Mouse (Mus musculus) CH12.LX (cell line): ENCODE measurements at regions not wholly inside any gene's neighbourhood (a gene's known extent, or its start where the extent isn't known, plus 50 kb on each side); places are given as distances from the start of the nearest gene placed in this dataset.

Experiments used
- DNase-seq: peaks from one replicate; pipeline ENCODE4 v3.0.0-alpha.2; 2013; ENCODE audit errors: extremely low read depth
- H3K27ac ChIP-seq: 2 replicates; pipeline ENCODE4 v1.5.1; 2012; ENCODE audit warnings: low read depth, mild to moderate bottlenecking, control low read depth, moderate library complexity; ENCODE audit not compliant: insufficient read depth
- H3K27me3 ChIP-seq: replicated peaks from 2 replicates; pipeline ENCODE3; 2012; ENCODE audit warnings: inconsistent platforms
- H3K36me3 ChIP-seq, 2 experiments: replicated peaks in 1 of 2; 2 replicates each; pipeline versions ENCODE3 to v1.6.1; 2012; ENCODE audit warnings: inconsistent platforms in 1 of 2, low read length in 1 of 2, mild to moderate bottlenecking in 1 of 2, mixed read lengths in 1 of 2, moderate library complexity in 1 of 2; ENCODE audit not compliant: control insufficient read depth in 1 of 2, insufficient read depth in 1 of 2
- H3K4me1 ChIP-seq, 2 experiments: 2 replicates each; pipeline ENCODE4 v1.6.1; 2012; ENCODE audit warnings: inconsistent platforms in 1 of 2, moderate library complexity in 1 of 2; ENCODE audit not compliant: insufficient read depth in 2 of 2, control insufficient read depth in 1 of 2
- H3K4me2 ChIP-seq: 2 replicates; pipeline ENCODE4 v1.6.1; 2012; ENCODE audit warnings: low read depth, mild to moderate bottlenecking, control low read depth; ENCODE audit not compliant: poor library complexity, insufficient read depth, severe bottlenecking
- H3K4me3 ChIP-seq, 3 experiments: fragments of 150-350 bp in 1 of 3; sonication (generic) in 1 of 3; replicated peaks in 1 of 3; 2 replicates each; pipeline versions ENCODE3 to v1.5.1; 2011 to 2012; ENCODE audit warnings: low read depth in 2 of 3, low read length in 2 of 3, mild to moderate bottlenecking in 2 of 3, moderate library complexity in 2 of 3, control low read depth in 1 of 3, improper control_type of control experiment in 1 of 3, inconsistent platforms in 1 of 3, mixed read lengths in 1 of 3; ENCODE audit not compliant: poor library complexity in 1 of 3
- H3K79me2 ChIP-seq: replicated peaks from 2 replicates; pipeline ENCODE4 v1.6.1; 2012; ENCODE audit warnings: mild to moderate bottlenecking, moderate library complexity; ENCODE audit not compliant: control insufficient read depth, poor library complexity, insufficient read depth, severe bottlenecking; ENCODE audit errors: extremely low read depth
- H3K9ac ChIP-seq: 2 replicates; pipeline ENCODE4 v1.6.1; 2012; ENCODE audit warnings: low read depth, mild to moderate bottlenecking, control low read depth, moderate library complexity; ENCODE audit not compliant: insufficient read depth
- H3K9me3 ChIP-seq: replicated peaks from 2 replicates; pipeline ENCODE3; 2012; ENCODE audit warnings: low read length, inconsistent platforms, mixed read lengths
- BHLHE40 ChIP-seq: IDR thresholded peaks from 2 replicates; pipeline ENCODE4 v1.6.1; 2011; ENCODE audit warnings: mild to moderate bottlenecking, low read depth, low read length, improper control_type of control experiment
- CHD1 ChIP-seq: IDR thresholded peaks from 2 replicates; pipeline ENCODE4 v1.6.1; 2012; ENCODE audit warnings: low read depth, low read length, improper control_type of control experiment, inconsistent platforms
- CHD2 ChIP-seq: IDR thresholded peaks from 2 replicates; pipeline ENCODE4 v1.6.1; 2011; ENCODE audit warnings: low read length, improper control_type of control experiment
- CTCF ChIP-seq, 2 experiments: IDR thresholded peaks in 1 of 2; conservative IDR thresholded peaks in 1 of 2; 2 replicates each; pipeline ENCODE4 v1.5.1; 2011 to 2012; ENCODE audit warnings: low read depth in 2 of 2, low read length in 2 of 2, improper control_type of control experiment in 1 of 2, inconsistent platforms in 1 of 2, mild to moderate bottlenecking in 1 of 2, moderate library complexity in 1 of 2
- E2F4 ChIP-seq: IDR thresholded peaks from 2 replicates; pipeline ENCODE4 v1.6.1; 2011; ENCODE audit warnings: low read depth, low read length, improper control_type of control experiment; ENCODE audit not compliant: insufficient replicate concordance
- EP300 ChIP-seq: IDR thresholded peaks from 2 replicates; pipeline ENCODE4 v1.6.1; 2011; ENCODE audit warnings: low read length, improper control_type of control experiment
- ETS1 ChIP-seq: conservative IDR thresholded peaks from 2 replicates; pipeline ENCODE4 v1.6.1; 2012; ENCODE audit warnings: low read depth, mild to moderate bottlenecking, inconsistent platforms, low read length, improper control_type of control experiment, moderate library complexity
- JUND ChIP-seq: conservative IDR thresholded peaks from 2 replicates; pipeline ENCODE4 v1.6.1; 2011; ENCODE audit warnings: low read depth, low read length, improper control_type of control experiment
- KAT2A ChIP-seq: IDR thresholded peaks from 2 replicates; pipeline ENCODE4 v1.6.1; 2012; ENCODE audit warnings: low read length, improper control_type of control experiment, inconsistent platforms; ENCODE audit not compliant: insufficient replicate concordance
- MAZ ChIP-seq: IDR thresholded peaks from 2 replicates; pipeline ENCODE4 v1.6.1; 2012; ENCODE audit warnings: low read depth, mild to moderate bottlenecking, inconsistent platforms, low read length, improper control_type of control experiment, moderate library complexity
- MXI1 ChIP-seq: IDR thresholded peaks from 2 replicates; pipeline ENCODE4 v1.6.1; 2011; ENCODE audit warnings: mild to moderate bottlenecking, low read depth, low read length, improper control_type of control experiment
- MYC ChIP-seq: IDR thresholded peaks from 2 replicates; pipeline ENCODE4 v1.6.1; 2011; ENCODE audit warnings: low read depth, mild to moderate bottlenecking, improper control_type of control experiment, low read length
- POLR2A ChIP-seq: IDR thresholded peaks from 2 replicates; pipeline ENCODE4 v1.6.1; 2011; ENCODE audit warnings: low read depth, mild to moderate bottlenecking, improper control_type of control experiment, low read length
- POLR2AphosphoS2 ChIP-seq: IDR thresholded peaks from 2 replicates; pipeline ENCODE4 v1.6.1; 2011; ENCODE audit warnings: low read depth, low read length, improper control_type of control experiment
- RAD21 ChIP-seq: IDR thresholded peaks from 2 replicates; pipeline ENCODE4 v1.6.1; 2011; ENCODE audit warnings: low read depth, mild to moderate bottlenecking, low read length, improper control_type of control experiment, moderate library complexity
- TBP ChIP-seq: conservative IDR thresholded peaks from 2 replicates; pipeline ENCODE4 v1.6.1; 2011; ENCODE audit warnings: low read depth, low read length, improper control_type of control experiment
- TCF12 ChIP-seq: IDR thresholded peaks from 2 replicates; pipeline ENCODE4 v1.6.1; 2014; ENCODE audit warnings: low read depth, mild to moderate bottlenecking, inconsistent platforms, low read length, improper control_type of control experiment
- USF1 ChIP-seq: IDR thresholded peaks from 2 replicates; pipeline ENCODE4 v1.6.1; 2014; ENCODE audit warnings: low read depth, mild to moderate bottlenecking, inconsistent platforms, low read length, improper control_type of control experiment
- USF2 ChIP-seq: conservative IDR thresholded peaks from 2 replicates; pipeline ENCODE4 v1.6.1; 2011; ENCODE audit warnings: low read depth, low read length, improper control_type of control experiment
- ZC3H11A ChIP-seq: IDR thresholded peaks from 2 replicates; pipeline ENCODE4 v1.6.1; 2012; ENCODE audit warnings: low read depth, mild to moderate bottlenecking, inconsistent platforms, low read length, improper control_type of control experiment
- ZMIZ1 ChIP-seq: IDR thresholded peaks from 2 replicates; pipeline ENCODE4 v1.6.1; 2012; ENCODE audit warnings: low read depth, mild to moderate bottlenecking, inconsistent platforms, low read length, improper control_type of control experiment
- ZNF384 ChIP-seq: IDR thresholded peaks from 2 replicates; pipeline ENCODE4 v1.6.1; 2012; ENCODE audit warnings: low read depth, low read length, improper control_type of control experiment, inconsistent platforms
- dilution Hi-C: fragments of 300-500 bp; cut with MboI; formaldehyde crosslinking; loops from 2 replicates; pipeline ENCODE4 v1.14.3; 2020; ENCODE audit warnings: low sequenced_read_pairs; ENCODE audit not compliant: extremely low pct_unique_long_range_greater_than_20kb, extremely low pct_ligation_motif_present
- in situ Hi-C: fragments of 300-500 bp; cut with MboI; formaldehyde crosslinking; loops from 3 replicates; pipeline ENCODE4 v1.14.3; 2019; ENCODE audit warnings: low sequenced_read_pairs, low pct_ligation_motif_present, low pct_unique_long_range_greater_than_20kb, mixed read lengths

- Histone ChIP-seq H3K36me3 (no peaks in the 10 kb centered on the region), H3K9me3 (no peaks in the 10 kb centered on the region), H3K79me2 (no peaks in the 10 kb centered on the region), H3K27me3 (no peaks in the 10 kb centered on the region), H3K4me2 (no peak overlapping the region), H3K4me3 (no peak overlapping the region), H3K9ac (no peak overlapping the region), H3K4me1 (no peaks in the 10 kb centered on the region), H3K27ac (no peak overlapping the region)
- dilution Hi-C loops (no loop called here), in situ Hi-C loops (no loop called here)
- TF ChIP-seq CHD2 (no peak), CTCF (conservative IDR thresholded peaks at IDR 0.05 in 1 of 2, IDR thresholded peaks at IDR 0.05 in 1 of 2; ENCODE audit: low read depth in 2 of 2, low read length in 2 of 2) (no peak), POLR2A (no peak), ZMIZ1 (no peak), TCF12 (no peak)
- no peak for DNase-seq
Measured at GRCm38 (mm10) chr3:58320812-58321211, 93.7 kb upstream of the Tsc22d2 start.

DNA sequence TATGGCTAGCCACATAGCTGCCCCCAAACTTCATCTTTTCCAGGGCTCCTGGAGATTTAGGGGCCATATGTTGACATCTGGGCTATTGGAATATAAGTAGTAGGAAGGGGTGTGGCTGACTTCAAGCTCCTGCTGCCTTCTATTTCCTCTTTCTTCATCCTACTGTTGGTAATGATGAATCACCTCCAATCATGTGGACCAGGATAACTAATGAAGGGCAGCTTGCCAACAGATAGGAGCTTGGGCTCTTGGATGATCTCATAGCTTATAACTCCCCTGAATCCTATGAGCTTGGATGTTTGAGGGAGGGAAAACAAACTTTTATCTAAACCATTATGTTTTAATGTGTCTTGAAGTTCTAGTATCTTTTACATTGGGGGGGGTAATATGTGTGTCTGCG is 92.2 kb upstream of the Tsc22d2 start:
- DNase-seq = no peak
- Histone ChIP-seq H3K4me1 (no peaks in the 10 kb centered on the region), H3K4me2 (no peak overlapping the region)

GRCm38 (mm10) chr3:58327721-58328120 is 86.8 kb upstream of the Tsc22d2 start:
- no peak for DNase-seq
- in situ Hi-C loops = no loop called here
- Histone ChIP-seq H3K79me2 (no peaks in the 10 kb centered on the region), H3K4me3 (no peak overlapping the region), H3K9ac (no peak overlapping the region), H3K27me3 (no peaks in the 10 kb centered on the region), H3K27ac (no peak overlapping the region), H3K4me1 (peaks cover 0 to 3% of the 10 kb centered on the region in 2 experiments; a peak in 1 of 4 replicates), H3K9me3 (no peaks in the 10 kb centered on the region), H3K36me3 (no peaks in the 10 kb centered on the region), H3K4me2 (no peak overlapping the region)
- TF ChIP-seq POLR2A = no peak
- TF ChIP-seq MYC = no peak
- TF ChIP-seq MAZ = no peak
- dilution Hi-C loops = no loop called here

More for the DNA sequence above, 92.2 kb upstream of the Tsc22d2 start:
- in situ Hi-C loops (no loop called here), dilution Hi-C loops (no loop called here)
- H3K36me3 ChIP-seq = no peaks in the 10 kb centered on the region
- H3K9ac ChIP-seq = no peak overlapping the region
- H3K27me3 ChIP-seq = no peaks in the 10 kb centered on the region
- no peak overlapping the region for H3K27ac ChIP-seq
- no peak for TF ChIP-seq E2F4
- no peak for TF ChIP-seq ZC3H11A
- TF ChIP-seq ETS1 = no peak
- no peak for TF ChIP-seq MAZ
- no peak for TF ChIP-seq USF2
- no peak for TF ChIP-seq ZNF384
- TF ChIP-seq TCF12 = no peak
- TF ChIP-seq KAT2A = no peak
- no peak for TF ChIP-seq CHD1
- TF ChIP-seq BHLHE40 = no peak
- no peak for TF ChIP-seq POLR2AphosphoS2
- no peak for TF ChIP-seq USF1
- no peak for TF ChIP-seq POLR2A
- TF ChIP-seq TBP = no peak
- TF ChIP-seq JUND = no peak
- TF ChIP-seq MXI1 = no peak
- no peak for TF ChIP-seq ZMIZ1
- no peak for TF ChIP-seq CHD2
- no peak for TF ChIP-seq EP300
- TF ChIP-seq RAD21 = no peak
- no peaks in the 10 kb centered on the region for H3K79me2 ChIP-seq
- no peaks in the 10 kb centered on the region for H3K9me3 ChIP-seq
- H3K4me3 ChIP-seq = no peak overlapping the region
